Mouse (Mus musculus) lung, adult 2 months (tissue): ENCODE measurements at regions not wholly inside any gene's neighbourhood (a gene's known extent, or its start where the extent isn't known, plus 50 kb on each side); places are given as distances from the start of the nearest gene placed in this dataset.

ENCODE experiments used
- CTCF ChIP-seq: fragments of 200-500 bp; IDR thresholded peaks from 2 replicates; pipeline ENCODE4 v1.5.1; 2011; ENCODE audit warnings: mild to moderate bottlenecking, low read length, control low read depth; ENCODE audit not compliant: insufficient read depth
- POLR2A ChIP-seq: fragments of 200-500 bp; IDR thresholded peaks from 2 replicates; pipeline ENCODE4 v1.6.1; 2011; ENCODE audit warnings: low read depth, mild to moderate bottlenecking, control low read depth, low read length, borderline replicate concordance; ENCODE audit errors: extremely low read depth

- no peak for TF ChIP-seq POLR2A
- TF ChIP-seq CTCF: no peak
These were observed 118.4 kb upstream of the Adamts9 start for GRCm38 (mm10) chr6:93061741-93062140.
